Comparison of ENCODE assay signal across 24 mouse cellular contexts in genomic region chr9:18412371-18412770, GRCm38 (mm10). TPM values are rescaled to one million over a fixed set of nuclear protein-coding genes. Genes with fewer than 3 reads are reported as not detected.
DNase-seq lines count a peak whose midpoint lies in the region; ATAC-seq and TF ChIP-seq lines count a peak whose summit lies in the region.
"Not testable (repeated sequence)": the region's sequence is repeated elsewhere in the genome, so short reads cannot be mapped to it uniquely, and the experiment has no call there.
"Had no signal": no experiment of that assay in that cellular context is flagged by ENCODE, and none has a peak within 500 bp of the region (broad histone marks: within the 10 kb centered on the region; RNA-seq: fewer than 3 reads in every experiment).

No protein-coding gene starts in this region.

- H3K79me2 ChIP-seq in MEL (ENCODE audit: control insufficient read depth, insufficient read depth, low read length, poor library complexity) = not testable (repeated sequence)

- H3K4me1 ChIP-seq in MEL (ENCODE audit: control insufficient read depth in 1 of 2, insufficient read depth in 2 of 2, low read length in 2 of 2); embryonic facial prominence, embryonic 11.5 days (ENCODE audit: control insufficient read depth, insufficient read depth, low read length): not testable (repeated sequence)

- TF ChIP-seq CTCF in MEL (IDR thresholded peaks at IDR 0.05 in 2 of 3, conservative IDR thresholded peaks at IDR 0.05 in 1 of 3; ENCODE audit: control insufficient read depth in 1 of 3, insufficient read depth in 1 of 3, low read depth in 2 of 3, low read length in 3 of 3, poor library complexity in 1 of 3, severe bottlenecking in 1 of 3) = not testable (repeated sequence)

- not testable (repeated sequence) for H3K9me3 ChIP-seq in MEL (replicated peaks; ENCODE audit: insufficient read depth, low read length); embryonic facial prominence, embryonic 11.5 days (replicated peaks; ENCODE audit: control insufficient read depth, low read length)

- 89% methylated on average over 4 of the region's 4 CpGs for WGBS in embryonic facial prominence, embryonic 11.5 days

- H3K9ac ChIP-seq in MEL (ENCODE audit: control insufficient read depth, low read depth, low read length, poor library complexity, severe bottlenecking); embryonic facial prominence, embryonic 11.5 days (replicated peaks; ENCODE audit: low read length): not testable (repeated sequence)

- H3K4me2 ChIP-seq in embryonic facial prominence, embryonic 11.5 days (ENCODE audit: low read depth, low read length) = not testable (repeated sequence)

- not testable (repeated sequence) for H3K27ac ChIP-seq in MEL (ENCODE audit: control insufficient read depth, low read depth, low read length); embryonic facial prominence, embryonic 11.5 days (replicated peaks; ENCODE audit: low read depth, low read length)

- not testable (repeated sequence) for ATAC-seq in embryonic facial prominence, embryonic 11.5 days (replicated peaks; ENCODE audit: insufficient number of reproducible peaks, low FRiP score, low TSS enrichment, low read depth)

- DNase-seq in MEL (ENCODE audit: low read depth, low spot score) (peak; percentile 66), MN1 (ENCODE audit: low spot score) (peak; percentile 31), NIH3T3 (ENCODE audit: low read depth) (peak; percentile 52)
- peak; percentile 2 for DNase-seq in embryo, embryonic 10.5 days (ENCODE audit: low spot score)
- peak; percentile 13 for DNase-seq in embryonic facial prominence, embryonic 11.5 days (ENCODE audit: low spot score)
- DNase-seq in induced T-regulatory cell, adult 2 months (ENCODE audit: low read depth) = peak; percentile 9
- DNase-seq in retina, postnatal 1 day = peak; percentile 14

- not testable (repeated sequence) for TF ChIP-seq POLR2A in MEL (IDR thresholded peaks at IDR 0.05; ENCODE audit: control insufficient read depth in 1 of 2, insufficient read depth in 1 of 2, low read depth in 1 of 2, low read length in 2 of 2, poor library complexity in 1 of 2)

- not testable (repeated sequence) for H3K4me3 ChIP-seq in MEL (ENCODE audit: control insufficient read depth in 1 of 2, insufficient read depth in 1 of 2, low read depth in 2 of 2, low read length in 2 of 2); embryonic facial prominence, embryonic 11.5 days (ENCODE audit: low read depth, low read length)

- not testable (repeated sequence) for TF ChIP-seq EP300 in MEL (IDR thresholded peaks at IDR 0.05; ENCODE audit: low read depth in 1 of 2, low read length in 2 of 2)

- not testable (repeated sequence) for H3K36me3 ChIP-seq in MEL (ENCODE audit: control insufficient read depth in 1 of 2, insufficient read depth in 2 of 2, low read length in 2 of 2); embryonic facial prominence, embryonic 11.5 days (replicated peaks; ENCODE audit: control insufficient read depth, insufficient read depth, low read depth, low read length)

- not testable (repeated sequence) for TF ChIP-seq RAD21 in MEL (IDR thresholded peaks at IDR 0.05; ENCODE audit: low read depth, low read length)

- not testable (repeated sequence) for H3K27me3 ChIP-seq in MEL (ENCODE audit: control insufficient read depth in 1 of 2, insufficient read depth in 2 of 2, low read length in 2 of 2); embryonic facial prominence, embryonic 11.5 days (ENCODE audit: control insufficient read depth, insufficient read depth, low read length)

RNA-seq across cellular contexts. Expression of gene Ubtfl1, which starts 8.2 kb away (rescaled TPM):
- total RNA-seq in MEL (2012; rRNA removed) = not detected in 2 replicates
- polyA plus RNA-seq in MEL (2012; ENCODE audit: insufficient read depth in 1 of 2, insufficient read length in 2 of 2, low read depth in 1 of 2, low replicate concordance in 2 of 2, missing spikeins in 1 of 2) = not detected
- not detected in 2 replicates for polyA plus RNA-seq in embryonic facial prominence, embryonic 11.5 days (2014; fragmentation: Nextera tagmentation; extraction: Ambion mirVana)
- total RNA-seq: adrenal gland, adult 18-20 months; adrenal gland, adult 2 months; adrenal gland, adult 8-10 months; adrenal gland, postnatal 10 days; adrenal gland, postnatal 14 days; adrenal gland, postnatal 25 days; adrenal gland, postnatal 36 days; adrenal gland, postnatal 4 days; CH12.LX had no signal
- polyA plus RNA-seq: adrenal gland, adult 2 months; brain, embryonic 14.5 days; cerebellum, adult 2 months; G1E; Patski had no signal

RNA-seq across cellular contexts. Expression of gene Naalad2, which starts 9.6 kb away (rescaled TPM):
- 0.04 TPM in 1 of 2 replicates, not detected in the other for total RNA-seq in MEL (2012; rRNA removed)
- polyA plus RNA-seq in MEL (2012; ENCODE audit: insufficient read depth in 1 of 2, insufficient read length in 2 of 2, low read depth in 1 of 2, low replicate concordance in 2 of 2, missing spikeins in 1 of 2) = under 1 TPM in 1 of 2 experiments, not detected in 1; 0.06 TPM
- polyA plus RNA-seq in embryonic facial prominence, embryonic 11.5 days (2014; fragmentation: Nextera tagmentation; extraction: Ambion mirVana) = 3.1 and 4.4 TPM in 2 replicates
- polyA plus RNA-seq: G1E had no signal

RNA-seq across cellular contexts. Expression of gene Mbd3l2, which starts 18.1 kb away (rescaled TPM):
- total RNA-seq in MEL (2012; rRNA removed) = not detected in 2 replicates
- polyA plus RNA-seq in MEL (2012; ENCODE audit: insufficient read depth in 1 of 2, insufficient read length in 2 of 2, low read depth in 1 of 2, low replicate concordance in 2 of 2, missing spikeins in 1 of 2) = not detected
- polyA plus RNA-seq in embryonic facial prominence, embryonic 11.5 days (2014; fragmentation: Nextera tagmentation; extraction: Ambion mirVana) = not detected in 2 replicates
- total RNA-seq: adrenal gland, adult 18-20 months; adrenal gland, adult 2 months; adrenal gland, adult 8-10 months; adrenal gland, postnatal 10 days; adrenal gland, postnatal 14 days; adrenal gland, postnatal 25 days; adrenal gland, postnatal 36 days; adrenal gland, postnatal 4 days; CH12.LX; ES-E14 had no signal
- polyA plus RNA-seq: activated CD4-positive, CD25-positive, alpha-beta regulatory T cell, adult 4 months; adrenal gland, adult 2 months; brain, embryonic 14.5 days; C2C12; CD4-positive, CD25-positive, alpha-beta regulatory T cell, adult 4 months; cerebellum, adult 2 months; G1E; Patski had no signal

Comparison
In these comparisons a context has a peak if more than half of its experiments do, and no peak if none do; other contexts are left out.
1. DNase-seq: peak in every context shown above with its lines; median percentile 66 in MEL; 52 in NIH3T3; 31 in MN1; 14 in retina, postnatal 1 day; 13 in embryonic facial prominence, embryonic 11.5 days; 9 in induced T-regulatory cell, adult 2 months; 2 in embryo, embryonic 10.5 days.